Mouse (Mus musculus) fat pad, adult 2 months (tissue): ENCODE measurements around the gene Washc4.
A peak's percentile ranks its signal among the peaks of the same experiment; 100 is the strongest.
"Not testable (repeated sequence)": the region's sequence is repeated elsewhere in the genome, so short reads cannot be mapped to it uniquely, and the experiment has no call there.

ENCODE experiments used
- DNase-seq: peaks from one replicate; pipeline ENCODE4 v3.0.0-alpha.2; 2011; ENCODE audit warnings: low read depth, low spot score; ENCODE audit errors: extremely low read depth

The Washc4 gene

DNA sequence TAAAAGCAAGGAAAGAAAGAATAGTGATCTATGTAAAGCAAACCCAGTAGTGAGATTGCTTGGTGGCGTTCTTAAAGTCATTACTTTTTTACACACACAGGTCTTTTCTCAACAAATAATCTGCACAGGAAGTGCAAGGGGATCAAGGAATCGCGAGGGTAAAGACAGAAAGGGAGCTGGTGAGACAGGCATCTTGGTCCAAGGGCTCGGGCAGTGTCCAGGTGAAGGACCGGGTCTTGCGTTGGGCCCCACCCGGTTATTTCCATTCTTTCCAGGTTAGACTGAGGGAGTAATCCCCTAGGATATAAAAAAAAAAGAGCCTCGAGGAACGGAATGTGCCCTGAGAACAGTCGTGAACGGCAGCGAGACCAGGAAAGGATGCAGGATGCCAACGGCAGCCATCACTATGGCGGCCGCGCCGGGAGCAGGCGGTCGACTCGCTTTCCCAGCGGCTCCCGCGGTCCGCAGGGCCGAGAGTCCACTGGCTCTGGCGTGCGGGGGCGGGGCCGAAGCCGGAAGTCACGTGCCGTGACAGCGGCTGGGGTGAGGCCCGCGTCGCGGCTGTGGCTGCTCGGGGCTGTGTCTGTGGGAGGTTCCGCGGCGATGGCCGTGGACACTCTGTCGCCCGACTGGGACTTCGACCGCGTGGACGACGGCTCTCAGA, at the start of gene Washc4:
TSS of gene Washc4 (plus strand) at position 314 of the 664 bp plus-strand sequence.
- no peak for DNase-seq

DNA sequence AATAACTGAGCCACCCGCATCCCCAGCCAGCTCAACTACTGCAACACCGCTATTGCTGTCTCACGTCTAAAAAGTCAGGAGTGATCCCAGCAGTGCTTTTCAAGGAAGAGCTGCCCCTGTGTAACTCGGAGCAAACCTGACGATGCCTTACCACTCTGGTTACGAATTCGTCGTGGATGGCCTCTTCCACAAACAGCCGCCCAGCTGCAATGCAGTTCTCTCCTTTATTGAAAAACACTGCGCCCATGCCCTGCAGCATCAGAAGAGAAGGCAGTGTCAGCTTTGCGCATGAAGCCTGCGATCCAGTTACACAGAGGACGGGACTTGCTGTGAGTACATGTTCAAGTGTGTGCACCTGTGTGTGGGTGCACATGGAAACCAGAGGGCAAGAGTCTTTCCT, 46.2 kb upstream of the Washc4 start:
- DNase-seq, result no peak

DNA sequence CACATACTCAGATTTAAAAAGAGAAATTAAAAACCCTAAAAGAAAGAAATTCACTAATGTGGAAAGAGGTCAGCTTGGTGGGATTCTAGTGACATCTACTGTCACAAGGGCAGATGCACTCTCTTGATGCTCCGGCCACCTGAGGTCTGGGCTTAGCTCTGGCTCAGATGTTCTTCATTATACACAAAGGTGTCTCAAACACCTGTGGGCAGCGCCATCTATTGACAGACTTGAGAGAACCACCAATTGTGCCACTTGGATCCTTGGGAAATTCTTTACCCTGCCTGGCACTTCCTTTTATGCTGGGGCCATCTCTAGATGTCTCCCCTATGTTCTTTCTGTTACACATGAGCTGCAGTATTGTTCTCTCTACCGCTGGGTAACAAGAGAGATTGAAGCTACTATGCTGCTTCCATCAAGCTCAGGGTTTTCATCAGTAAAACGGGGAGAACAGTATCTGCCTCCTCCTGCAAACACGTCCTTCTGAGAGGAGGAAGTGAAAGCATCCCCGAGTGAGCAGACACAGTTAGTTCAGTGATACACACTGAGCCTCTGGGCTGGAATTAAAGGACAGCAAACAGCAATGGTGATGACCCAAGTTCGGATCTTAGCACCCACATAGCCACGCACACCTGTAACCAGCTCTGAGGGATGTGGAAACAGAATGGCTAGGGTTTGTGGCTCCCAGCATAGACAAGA, 34.4 kb upstream of the Washc4 start:
- no peak for DNase-seq

DNA sequence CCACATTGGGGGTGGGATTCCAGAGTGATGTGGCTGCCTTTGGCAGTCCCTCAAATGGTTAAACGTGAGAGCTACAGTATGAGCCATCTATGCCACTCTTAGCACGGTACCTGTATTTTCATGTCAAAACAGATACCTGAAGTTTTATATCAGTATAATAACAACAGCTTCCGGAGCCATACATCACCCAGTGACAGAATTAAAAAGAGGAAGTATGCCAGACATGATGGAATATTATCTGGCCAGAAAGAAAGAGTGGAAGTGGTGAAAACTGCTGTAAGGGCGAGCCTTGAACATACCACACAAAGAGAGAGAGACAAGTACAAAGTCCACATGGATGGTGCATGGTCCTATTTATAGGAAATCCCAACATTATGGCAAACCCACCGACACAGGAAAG, 32.2 kb upstream of the Washc4 start:
- no peak for DNase-seq

DNA sequence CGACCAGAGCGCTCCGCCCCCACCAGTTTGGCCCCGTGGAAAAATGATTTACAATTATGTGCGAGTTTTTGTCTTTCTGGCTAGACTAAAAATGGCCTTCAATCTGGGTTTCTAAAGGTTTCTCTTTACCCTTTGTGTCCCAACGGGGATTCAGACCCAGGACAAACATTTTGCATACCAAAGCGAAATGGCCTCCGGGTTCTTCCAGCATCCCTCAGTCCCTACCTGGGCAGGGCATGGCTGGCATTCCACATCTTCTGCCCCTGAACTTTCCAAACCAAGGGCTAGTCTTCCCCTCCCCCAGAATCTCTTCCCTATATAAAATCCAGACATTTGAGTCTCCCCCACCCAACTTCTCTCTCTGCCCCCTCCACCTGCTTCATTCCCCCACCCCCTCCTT, 29.8 kb upstream of the Washc4 start:
- DNase-seq, result no peak

DNA sequence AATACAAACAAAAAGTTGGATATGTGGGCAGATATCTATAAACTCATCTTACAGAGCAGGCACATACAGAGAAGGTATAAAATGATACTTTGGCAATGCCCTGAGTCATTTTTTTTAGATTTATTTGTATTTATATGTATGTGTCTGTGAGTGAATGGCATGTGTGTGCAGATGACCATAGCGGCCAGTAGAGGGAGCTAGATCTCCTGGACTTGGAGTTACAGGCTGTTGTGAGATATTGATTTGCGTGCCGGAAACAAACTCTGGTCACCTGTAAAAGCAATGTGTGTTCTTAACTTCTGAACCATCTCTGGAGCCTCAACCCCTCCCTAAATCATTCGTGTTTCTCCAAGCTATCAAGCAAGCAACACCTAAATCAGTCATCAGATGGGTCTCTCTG, 22.6 kb upstream of the Washc4 start:
- no peak for DNase-seq

DNA sequence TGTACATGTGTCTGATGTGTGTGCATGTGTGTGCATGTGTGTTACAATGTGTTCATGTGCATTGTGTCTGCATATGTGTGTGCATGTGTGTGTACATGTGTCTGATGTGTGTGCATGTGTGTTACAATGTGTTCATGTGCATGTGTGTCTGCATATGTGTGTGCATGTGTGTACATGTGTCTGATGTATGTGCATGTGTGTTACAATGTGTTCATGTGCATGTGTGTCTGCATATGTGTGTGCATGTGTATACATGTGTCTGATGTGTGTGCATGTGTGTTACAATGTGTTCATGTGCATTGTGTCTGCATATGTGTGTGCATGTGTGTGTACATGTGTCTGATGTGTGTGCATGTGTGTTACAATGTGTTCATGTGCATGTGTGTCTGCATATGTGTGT, 19.3 kb upstream of the Washc4 start:
- DNase-seq, result not testable (repeated sequence)

DNA sequence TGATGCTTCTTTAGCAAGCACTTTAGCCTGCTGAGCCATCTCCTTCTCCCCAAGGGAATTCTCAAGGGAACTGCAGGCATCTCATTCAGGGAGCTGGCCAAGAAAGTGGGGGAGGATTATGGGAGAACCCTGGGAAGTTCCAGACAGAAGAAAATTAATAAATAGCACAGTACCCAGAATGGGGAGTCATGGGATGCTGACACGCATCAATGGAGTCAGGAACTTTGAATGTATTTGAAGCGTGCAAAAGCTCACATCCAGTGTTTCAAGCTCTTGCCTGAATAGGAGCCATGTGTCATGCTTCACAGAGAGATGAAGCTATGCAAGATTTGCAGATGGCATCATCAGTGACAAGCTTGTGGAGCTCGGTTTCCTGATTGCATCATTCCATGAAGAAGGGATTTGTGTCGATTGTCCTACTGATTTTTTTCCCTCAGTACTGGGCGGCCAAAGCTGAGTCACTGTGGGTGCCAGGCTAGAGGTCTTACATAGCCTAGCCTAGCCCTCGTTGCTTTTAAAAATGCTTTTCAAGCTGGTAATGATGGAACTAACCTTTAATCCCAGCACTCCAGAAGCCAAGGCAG, 13.1 kb upstream of the Washc4 start:
- DNase-seq, result no peak

DNA sequence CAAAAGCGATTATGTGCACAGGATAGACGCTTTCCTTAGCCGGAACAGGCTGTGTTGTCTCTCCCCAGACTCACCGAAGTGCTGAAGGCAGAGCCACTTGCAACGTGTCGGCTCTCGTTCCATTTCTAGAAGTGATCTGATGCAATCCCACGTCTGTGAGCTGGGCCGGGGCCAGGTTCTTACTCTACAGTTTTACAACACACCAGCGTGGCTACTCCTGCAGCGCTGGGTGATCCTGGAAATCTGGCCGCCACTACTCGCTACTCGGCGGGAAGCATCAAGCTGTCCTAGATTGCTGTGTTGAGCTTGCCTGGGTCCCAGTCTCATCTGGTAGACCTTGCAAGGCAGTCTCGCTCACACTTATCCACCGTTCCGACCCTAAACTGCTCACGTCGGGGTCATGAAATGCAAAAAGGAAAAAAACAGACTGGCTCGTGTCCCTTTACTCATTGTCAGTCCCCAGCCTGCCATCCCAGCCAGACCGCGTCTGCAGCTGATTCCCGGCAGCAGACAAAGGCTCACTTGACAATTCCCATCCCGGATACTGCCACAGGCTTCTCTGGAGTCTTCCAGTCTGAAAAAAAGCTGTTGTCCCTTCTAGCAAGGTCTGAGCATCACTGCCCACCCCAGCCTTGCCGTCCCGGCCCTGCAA, 10.2 kb upstream of the Washc4 start:
- DNase-seq, result peak; percentile 62

DNA sequence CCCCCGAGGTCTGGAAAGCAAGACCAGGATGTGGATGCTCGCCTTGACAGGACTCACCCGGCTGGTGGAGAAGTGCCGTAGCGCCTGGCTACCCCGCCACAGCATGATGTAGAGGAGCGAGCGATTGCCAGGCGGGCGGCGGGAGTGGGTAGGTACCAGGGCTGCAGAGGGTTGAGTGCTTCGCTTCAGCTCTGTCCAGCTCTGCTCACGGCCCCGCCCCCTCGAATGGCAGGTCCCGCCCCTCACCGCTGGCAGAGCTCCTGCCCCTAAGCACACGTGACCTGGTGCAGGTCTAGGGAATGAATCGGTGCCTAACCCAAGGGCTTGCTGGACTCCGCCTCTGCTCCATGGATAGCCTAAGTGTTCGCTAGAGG, 9.7 kb upstream of the Washc4 start, which contains the start of gene Aldh1l2:
TSS of gene Aldh1l2 (minus strand) at position 231 of the 374 bp plus-strand sequence.
- no peak for DNase-seq

DNA sequence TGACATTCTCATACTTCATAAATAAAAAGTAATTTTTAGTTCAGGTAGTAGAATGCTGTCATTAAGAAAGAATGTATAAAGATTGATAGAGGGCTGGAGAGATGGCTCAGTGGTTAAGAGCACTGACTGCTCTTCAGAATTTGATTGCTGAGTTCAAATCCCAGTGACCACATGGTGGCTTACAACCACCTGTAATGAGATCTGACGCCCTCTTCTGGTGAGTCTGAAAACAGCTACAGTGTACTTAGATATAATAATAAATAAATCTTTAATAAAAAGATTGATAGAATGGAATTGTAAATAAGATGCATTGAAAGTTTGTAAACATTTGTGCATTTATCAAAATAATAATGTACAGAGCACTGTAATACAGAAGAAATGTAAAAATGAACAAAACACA, 7.1 kb upstream of the Washc4 start:
- no peak for DNase-seq

DNA sequence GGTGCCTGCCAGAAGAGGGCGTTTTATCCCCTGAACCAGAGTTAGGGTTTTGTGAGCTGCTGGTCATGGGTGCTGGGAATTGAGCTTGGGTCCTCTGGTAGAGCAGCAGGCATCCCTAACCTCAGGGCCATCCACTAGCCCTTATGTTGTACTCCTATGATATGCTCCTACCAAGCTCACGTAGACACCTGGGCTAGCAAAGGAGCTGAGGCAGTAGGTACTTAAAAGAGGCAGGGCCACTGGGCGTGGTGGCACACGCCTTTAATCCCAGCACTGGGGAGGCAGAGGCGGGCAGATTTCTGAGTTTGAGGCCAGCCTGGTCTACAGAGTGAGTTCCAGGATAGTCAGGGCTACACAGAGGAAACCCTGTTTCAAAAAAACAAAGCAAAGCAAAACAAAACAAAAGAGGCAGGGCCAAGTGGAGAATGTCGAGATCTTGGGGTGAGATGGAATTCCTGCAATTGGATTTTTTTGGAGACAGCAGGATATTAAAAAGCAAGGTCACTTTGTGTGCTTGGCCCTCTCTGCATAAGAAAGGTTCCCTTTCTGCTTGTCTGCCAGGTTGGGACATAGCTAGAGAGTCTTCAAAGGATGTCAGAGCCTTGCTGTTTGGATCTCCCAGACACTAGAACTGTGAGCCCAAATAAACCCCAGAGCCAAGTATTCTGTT, 4.1 kb upstream of the Washc4 start:
- no peak for DNase-seq

DNA sequence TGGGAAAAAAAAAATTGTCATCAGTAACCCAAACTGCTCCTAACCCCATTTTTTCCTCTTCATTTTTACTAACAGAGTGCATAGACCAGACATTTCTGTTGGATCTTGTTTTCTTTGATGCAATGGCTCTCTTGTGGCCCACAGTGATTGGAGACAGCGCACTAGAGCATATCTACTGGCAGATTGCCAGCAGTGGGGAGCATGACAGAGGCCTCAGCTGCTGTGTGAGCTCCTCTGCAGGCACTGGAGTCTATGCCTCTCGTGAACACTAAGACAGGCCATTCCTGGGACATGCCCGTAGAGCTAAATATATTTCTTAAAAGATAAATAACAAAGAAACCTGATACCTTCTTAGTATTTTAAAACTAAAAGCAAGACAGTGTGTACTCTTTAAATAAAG, 3.5 kb upstream of the Washc4 start:
- DNase-seq, result no peak

DNA sequence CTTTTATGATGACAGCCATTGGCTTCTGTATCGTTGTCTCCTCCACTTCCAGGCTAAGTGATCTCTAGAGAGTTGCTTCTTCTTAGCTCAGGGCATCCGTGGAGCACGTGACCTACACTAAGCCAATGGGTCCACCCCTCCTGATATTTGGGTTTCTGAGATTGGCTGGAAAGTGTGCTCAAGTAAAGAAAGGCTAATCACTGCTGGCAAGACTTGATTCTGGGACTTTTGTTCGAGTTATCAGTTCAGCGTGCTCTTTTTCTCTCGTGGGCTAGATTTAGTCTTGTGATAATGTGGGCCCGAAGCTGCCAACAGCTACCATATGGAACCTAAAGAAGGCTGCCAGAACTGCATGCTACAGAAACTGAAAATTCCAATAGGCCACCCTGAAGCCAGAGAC, 1.3 kb upstream of the Washc4 start:
- no peak for DNase-seq

DNA sequence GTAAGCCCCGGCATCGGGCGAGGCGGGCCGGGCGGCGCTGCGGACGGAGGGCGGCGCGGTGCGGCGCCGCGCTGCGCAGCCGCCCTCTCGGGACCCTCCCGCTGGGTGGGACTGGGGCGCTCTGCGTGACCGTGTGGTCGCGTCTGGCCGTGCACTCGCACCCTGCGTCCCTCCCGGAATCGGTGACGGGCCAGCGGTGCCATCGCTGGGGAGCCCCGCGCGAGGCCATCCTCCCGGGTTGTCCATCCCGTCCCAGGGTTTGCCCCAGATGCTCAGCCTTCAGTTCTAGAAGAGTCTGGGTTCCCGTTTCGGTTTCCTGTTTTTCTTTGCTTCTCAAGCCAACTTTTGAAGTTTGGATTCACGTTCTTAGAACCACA, 539 bp downstream of the Washc4 start:
- no peak for DNase-seq

DNA sequence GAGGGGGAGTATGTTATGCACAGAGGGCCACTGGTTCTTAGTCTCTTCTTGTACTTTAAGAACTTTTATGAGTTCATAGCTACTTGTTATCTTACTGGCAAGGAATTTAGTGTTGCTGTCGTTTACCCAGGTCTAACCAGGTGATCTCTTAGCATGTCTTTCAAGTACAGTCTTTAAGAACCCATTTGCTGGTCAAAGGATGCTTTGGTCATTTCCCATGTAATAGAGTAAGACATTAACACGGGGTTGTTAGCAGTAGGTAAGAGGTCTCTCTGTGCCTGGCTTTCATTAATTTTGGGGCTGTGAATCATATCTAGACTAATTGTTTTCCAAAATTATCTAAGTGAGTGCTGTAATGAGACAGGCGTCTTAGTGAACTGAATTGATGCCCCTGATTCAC, 1.8 kb downstream of the Washc4 start:
- DNase-seq, result no peak

DNA sequence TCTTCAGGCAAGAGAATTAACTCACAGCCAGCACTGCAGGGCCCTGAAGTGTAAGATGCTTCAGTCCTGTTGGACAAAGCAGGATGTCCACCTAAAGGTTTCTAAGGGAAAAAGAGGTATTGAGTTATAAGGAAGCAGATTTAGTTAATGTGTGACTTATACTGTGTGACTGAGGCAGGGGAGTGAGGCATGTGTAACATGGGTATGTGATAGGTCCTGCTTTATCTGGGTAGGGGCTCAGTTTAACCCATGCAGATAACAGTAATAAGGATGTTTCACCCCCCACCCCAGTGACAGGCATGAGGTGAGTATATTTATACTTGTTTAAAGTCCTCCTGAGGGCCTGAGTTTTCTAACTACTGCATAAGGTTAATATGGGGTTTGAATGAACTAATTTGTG, 19.5 kb downstream of the Washc4 start:
- no peak for DNase-seq

DNA sequence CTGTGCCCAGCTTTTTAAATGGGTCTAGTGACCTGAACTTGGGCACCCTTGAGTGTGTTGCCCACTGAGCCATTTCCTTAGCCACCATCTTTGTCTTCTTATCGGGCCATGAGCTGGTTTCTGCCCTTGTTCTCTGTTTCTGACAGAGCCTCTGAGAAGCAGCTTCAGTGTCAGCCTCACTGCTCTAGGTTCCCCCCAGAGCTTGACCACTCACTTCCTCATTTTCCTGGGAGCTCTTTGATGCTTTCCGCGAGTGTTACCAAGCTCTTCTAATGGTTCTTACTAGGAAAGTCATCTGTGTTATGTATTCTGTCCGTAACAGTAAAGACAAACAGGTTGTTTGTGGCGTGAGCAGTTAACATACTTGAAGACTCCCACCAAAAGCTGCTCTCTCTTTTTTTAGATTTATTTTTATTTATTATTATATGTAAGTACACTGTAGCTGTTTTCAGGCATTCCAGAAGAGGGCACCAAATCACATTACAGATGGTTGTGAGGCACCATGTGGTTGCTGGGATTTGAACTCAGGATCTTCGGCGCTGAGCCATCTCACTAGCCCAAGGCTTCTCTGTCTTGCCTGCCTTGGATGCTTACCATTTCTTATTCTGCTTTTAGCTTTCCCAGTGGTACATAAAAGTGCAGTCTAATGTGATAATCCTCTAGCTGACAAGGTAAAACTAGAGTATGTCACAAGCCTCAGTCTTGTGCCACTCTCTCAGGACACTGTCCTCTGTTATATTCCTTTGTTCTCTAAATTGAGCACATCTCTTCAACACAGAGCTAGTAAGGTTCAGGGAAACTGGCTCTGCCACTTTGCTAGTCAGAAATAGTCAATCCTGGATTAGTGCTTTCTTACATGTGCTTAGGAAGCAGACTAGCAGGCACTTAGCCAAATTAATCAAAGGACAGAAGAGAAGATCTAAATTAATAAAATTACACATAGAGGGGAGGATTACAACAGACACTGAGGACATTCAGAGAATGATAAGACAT, 22.2 kb downstream of the Washc4 start:
- peak; percentile 56 for DNase-seq

DNA sequence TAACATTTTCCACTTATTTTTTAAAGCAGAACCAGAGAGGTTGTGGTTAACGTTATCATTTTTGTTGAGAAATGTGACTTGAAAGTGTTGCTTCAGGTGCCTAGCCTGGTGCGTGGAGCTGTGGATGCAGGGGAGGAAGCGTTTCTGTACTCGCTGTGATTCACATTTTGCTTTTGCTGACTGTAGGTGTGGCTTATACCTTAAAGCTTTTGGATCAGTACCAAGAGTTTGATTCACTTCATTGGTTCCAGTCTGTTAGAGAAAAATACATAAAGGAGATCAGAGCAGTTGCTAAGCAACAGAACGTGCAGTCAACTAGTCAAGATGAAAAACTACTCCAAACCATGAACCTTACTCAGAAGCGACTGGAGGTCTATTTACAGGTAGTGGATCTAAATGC, 47.2 kb downstream of the Washc4 start:
- DNase-seq, result no peak

DNA sequence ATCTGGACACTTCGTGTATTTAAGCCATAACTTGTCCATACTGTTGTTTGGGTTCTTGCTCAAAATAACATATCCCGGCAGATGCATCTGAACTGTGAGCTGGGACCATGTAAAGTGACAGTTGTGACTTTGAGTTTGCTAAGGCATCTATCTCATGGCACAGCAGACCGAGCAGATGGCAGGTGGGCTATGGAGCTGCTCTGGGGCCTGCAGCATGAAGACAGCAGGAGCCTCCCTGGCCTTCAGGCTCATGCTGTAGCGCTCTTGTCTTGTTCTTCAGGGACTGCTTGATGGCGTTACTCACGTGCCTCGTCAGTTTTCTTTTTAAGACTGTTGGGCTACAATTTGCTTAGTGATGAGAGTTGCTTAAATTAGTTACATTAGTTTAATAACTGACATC, 49.1 kb downstream of the Washc4 start:
- no peak for DNase-seq
